Mouse (Mus musculus): ENCODE results near the gene Kif2c. TPM values are rescaled to one million over a fixed set of nuclear protein-coding genes. Genes with fewer than 3 reads are reported as not detected.
A peak's percentile ranks its signal among the peaks of the same experiment; 100 is the strongest.

Kif2c gene
- total and polyA plus RNA-seq, 2 experiments: 0.05 to 0.18 TPM

DNA sequence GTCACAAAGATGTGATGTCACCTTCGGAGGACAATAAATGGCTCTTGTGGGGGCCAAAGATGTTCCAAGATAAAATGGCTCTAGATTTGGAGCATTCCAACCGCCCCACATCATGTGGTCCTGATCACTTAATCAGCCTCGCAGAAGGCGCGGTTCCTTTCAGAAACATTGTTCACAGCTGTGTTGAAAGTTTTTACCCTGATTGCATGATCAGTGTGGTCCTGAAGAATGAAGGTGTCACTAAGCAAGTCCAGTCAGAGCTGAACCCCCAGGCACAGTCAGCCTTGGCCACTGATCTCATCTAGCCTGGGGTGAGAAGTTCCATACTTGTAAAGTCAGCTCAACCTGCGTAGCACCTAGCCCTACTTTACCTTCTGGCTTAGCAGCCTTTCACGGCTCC lies 64.5 kb downstream of the Kif2c start:
- H3K9ac ChIP-seq (ENCODE audit: low read depth, low read length): no peak overlapping the region
- no peak for DNase-seq (ENCODE audit: extremely low read depth, low read depth, low spot score)
- H3K27ac ChIP-seq (replicated peaks; ENCODE audit: insufficient read depth, low read depth, low read length): no peak overlapping the region
- H3K27me3 ChIP-seq (ENCODE audit: control insufficient read depth, insufficient read depth, low read length): no peaks in the 10 kb centered on the region
- H3K4me3 ChIP-seq (ENCODE audit: insufficient read depth, low read depth, low read length): no peak overlapping the region
- no peaks in the 10 kb centered on the region for H3K79me2 ChIP-seq (ENCODE audit: control insufficient read depth, insufficient read depth, low read length)
- TF ChIP-seq POLR2A (IDR thresholded peaks at IDR 0.05; ENCODE audit: extremely low read depth, insufficient read depth, low read length) (no peak), CTCF (IDR thresholded peaks at IDR 0.05; ENCODE audit: low read depth, low read length) (no peak)
- no peaks in the 10 kb centered on the region for H3K36me3 ChIP-seq (ENCODE audit: control insufficient read depth, insufficient read depth, low read length)
- H3K4me1 ChIP-seq (ENCODE audit: control insufficient read depth, insufficient read depth, low read length): 0 out of 2 replicates have a peak, but pooled peaks cover 3% of the 10 kb centered on the region
- 96% methylated on average over 7 of the region's 7 CpGs for WGBS

DNA sequence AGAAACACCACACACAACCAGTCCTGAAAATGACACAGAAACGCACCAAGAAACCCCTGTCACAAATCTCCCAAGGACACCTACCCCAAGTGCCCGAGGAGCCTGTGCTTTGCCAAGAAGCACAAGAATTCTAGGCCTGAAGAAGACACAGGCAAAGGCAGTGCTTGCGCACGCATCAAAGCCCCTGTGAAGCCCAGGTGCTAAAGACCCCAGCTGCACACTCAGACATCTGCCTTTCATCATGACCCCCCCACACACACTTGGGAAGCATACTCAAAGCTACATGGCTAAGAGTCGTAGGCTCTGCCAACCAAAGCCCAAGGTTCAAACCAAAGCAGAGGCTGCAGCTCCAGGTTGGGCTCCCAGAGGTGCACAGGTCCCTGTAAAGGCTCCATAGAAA lies 66.8 kb downstream of the Kif2c start:
- WGBS: 85% methylated on average over 5 of the region's 5 CpGs

DNA sequence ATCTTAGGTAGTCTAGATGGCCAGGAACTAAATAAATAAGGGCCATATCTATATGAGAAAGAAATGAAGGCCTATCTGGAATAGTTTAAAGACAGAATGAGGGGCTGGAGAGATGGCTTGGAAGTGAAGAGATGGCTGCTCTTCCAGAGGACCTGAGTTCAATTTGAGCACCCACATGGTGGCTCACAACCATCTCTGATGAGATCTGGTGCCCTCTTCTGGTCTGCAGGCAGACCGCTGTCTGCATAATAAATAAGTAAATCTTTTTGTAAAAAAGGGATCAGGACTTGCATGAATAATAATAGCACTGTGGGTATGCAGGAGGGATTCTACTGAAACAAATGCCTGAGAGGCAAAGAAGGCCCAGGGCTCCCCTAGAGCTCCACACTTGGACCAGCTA lies 69.2 kb downstream of the Kif2c start:
- DNase-seq (ENCODE audit: extremely low read depth, low read depth, low spot score): no peak
- WGBS: 100% methylated on average over 1 of the region's 1 CpGs
- H3K4me3 ChIP-seq (ENCODE audit: insufficient read depth, low read depth, low read length): no peak overlapping the region
- no peaks in the 10 kb centered on the region for H3K36me3 ChIP-seq (ENCODE audit: control insufficient read depth, insufficient read depth, low read length)
- no peaks in the 10 kb centered on the region for H3K27me3 ChIP-seq (ENCODE audit: control insufficient read depth, insufficient read depth, low read length)
- H3K4me1 ChIP-seq (ENCODE audit: control insufficient read depth, insufficient read depth, low read length): no peaks in the 10 kb centered on the region
- TF ChIP-seq CTCF (IDR thresholded peaks at IDR 0.05; ENCODE audit: low read depth, low read length): 0 out of 2 replicates have a peak, but pooled peaks have one; percentile 0
- no peak for TF ChIP-seq POLR2A (IDR thresholded peaks at IDR 0.05; ENCODE audit: extremely low read depth, insufficient read depth, low read length)
- H3K27ac ChIP-seq (replicated peaks; ENCODE audit: insufficient read depth, low read depth, low read length): no peak overlapping the region
- H3K79me2 ChIP-seq (ENCODE audit: control insufficient read depth, insufficient read depth, low read length): no peaks in the 10 kb centered on the region
- no peak overlapping the region for H3K9ac ChIP-seq (ENCODE audit: low read depth, low read length)

More for the DNA sequence above, 66.8 kb downstream of the Kif2c start:
- Histone ChIP-seq H3K9ac (ENCODE audit: low read depth, low read length) (no peak overlapping the region), H3K27ac (replicated peaks; ENCODE audit: insufficient read depth, low read depth, low read length) (no peak overlapping the region), H3K36me3 (ENCODE audit: control insufficient read depth, insufficient read depth, low read length) (no peaks in the 10 kb centered on the region), H3K4me1 (ENCODE audit: control insufficient read depth, insufficient read depth, low read length) (no peaks in the 10 kb centered on the region), H3K4me3 (ENCODE audit: insufficient read depth, low read depth, low read length) (no peak overlapping the region), H3K27me3 (ENCODE audit: control insufficient read depth, insufficient read depth, low read length) (no peaks in the 10 kb centered on the region), H3K79me2 (ENCODE audit: control insufficient read depth, insufficient read depth, low read length) (no peaks in the 10 kb centered on the region)
- TF ChIP-seq POLR2A (IDR thresholded peaks at IDR 0.05; ENCODE audit: extremely low read depth, insufficient read depth, low read length) (no peak), CTCF (IDR thresholded peaks at IDR 0.05; ENCODE audit: low read depth, low read length) (no peak)
- DNase-seq (ENCODE audit: extremely low read depth, low read depth, low spot score): no peak

DNA sequence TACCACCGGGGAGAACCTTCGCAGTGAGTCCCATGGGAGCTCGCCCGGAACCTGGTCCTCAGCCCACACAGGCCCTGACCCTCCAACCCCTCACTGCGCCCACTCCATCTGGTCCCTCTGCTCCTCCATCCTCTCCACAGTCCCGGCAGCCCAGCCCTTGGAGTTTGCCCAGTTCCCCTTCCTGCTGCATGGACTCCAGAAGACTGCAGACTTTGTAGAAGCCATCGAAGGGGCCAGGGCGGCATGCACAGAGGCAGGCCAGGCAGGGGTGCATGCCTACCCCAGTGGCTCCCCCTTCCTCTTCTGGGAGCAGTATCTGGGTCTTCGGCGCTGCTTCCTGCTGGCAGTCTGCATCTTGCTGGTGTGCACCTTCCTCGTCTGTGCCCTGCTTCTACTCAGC lies 71.5 kb downstream of the Kif2c start:
- Histone ChIP-seq H3K27ac (replicated peaks; ENCODE audit: insufficient read depth, low read depth, low read length) (no peak overlapping the region), H3K36me3 (ENCODE audit: control insufficient read depth, insufficient read depth, low read length) (no peaks in the 10 kb centered on the region), H3K79me2 (ENCODE audit: control insufficient read depth, insufficient read depth, low read length) (no peaks in the 10 kb centered on the region), H3K4me3 (ENCODE audit: insufficient read depth, low read depth, low read length) (no peak overlapping the region), H3K27me3 (ENCODE audit: control insufficient read depth, insufficient read depth, low read length) (no peaks in the 10 kb centered on the region), H3K4me1 (ENCODE audit: control insufficient read depth, insufficient read depth, low read length) (no peaks in the 10 kb centered on the region), H3K9ac (ENCODE audit: low read depth, low read length) (no peak overlapping the region)
- DNase-seq (ENCODE audit: extremely low read depth, low read depth, low spot score): no peak
- TF ChIP-seq CTCF (IDR thresholded peaks at IDR 0.05; ENCODE audit: low read depth, low read length) (no peak), POLR2A (IDR thresholded peaks at IDR 0.05; ENCODE audit: extremely low read depth, insufficient read depth, low read length) (no peak)
- WGBS: 95% methylated on average over 11 of the region's 11 CpGs

DNA sequence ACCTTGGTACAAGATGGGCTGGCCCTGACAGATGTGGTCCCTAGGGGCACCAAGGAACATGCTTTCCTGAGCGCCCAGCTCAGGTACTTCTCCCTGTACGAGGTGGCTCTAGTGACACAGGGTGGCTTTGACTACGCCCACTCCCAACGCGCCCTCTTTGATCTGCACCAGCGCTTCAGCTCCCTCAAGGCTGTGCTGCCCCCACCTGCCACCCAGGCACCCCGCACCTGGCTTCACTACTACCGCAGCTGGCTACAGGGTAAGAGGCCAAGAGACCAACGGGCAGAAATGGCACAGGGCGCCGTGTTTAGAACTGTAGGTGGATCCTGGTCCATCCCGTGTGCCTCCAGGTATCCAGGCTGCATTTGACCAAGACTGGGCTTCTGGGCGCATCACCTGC lies 72.2 kb downstream of the Kif2c start:
- Histone ChIP-seq H3K4me3 (ENCODE audit: insufficient read depth, low read depth, low read length) (no peak overlapping the region), H3K9ac (ENCODE audit: low read depth, low read length) (no peak overlapping the region), H3K36me3 (ENCODE audit: control insufficient read depth, insufficient read depth, low read length) (no peaks in the 10 kb centered on the region), H3K4me1 (ENCODE audit: control insufficient read depth, insufficient read depth, low read length) (no peaks in the 10 kb centered on the region), H3K27me3 (ENCODE audit: control insufficient read depth, insufficient read depth, low read length) (no peaks in the 10 kb centered on the region), H3K27ac (replicated peaks; ENCODE audit: insufficient read depth, low read depth, low read length) (no peak overlapping the region), H3K79me2 (ENCODE audit: control insufficient read depth, insufficient read depth, low read length) (no peaks in the 10 kb centered on the region)
- 88% methylated on average over 13 of the region's 13 CpGs for WGBS
- no peak for DNase-seq (ENCODE audit: extremely low read depth, low read depth, low spot score)
- TF ChIP-seq CTCF (IDR thresholded peaks at IDR 0.05; ENCODE audit: low read depth, low read length): no peak
- TF ChIP-seq POLR2A (IDR thresholded peaks at IDR 0.05; ENCODE audit: extremely low read depth, insufficient read depth, low read length): no peak

Other genes with a start within 250 kb of the Kif2c start
- gene Urod, start 188.2 kb downstream of the Kif2c start, total RNA-seq (2014; rRNA removed): 87.9 and 97.6 TPM in 2 replicates
- 89.0 and 104 TPM in 2 replicates for gene Urod, start 188.2 kb downstream of the Kif2c start, polyA plus RNA-seq (2012; rRNA removed)
- gene Hectd3, start 187.3 kb downstream of the Kif2c start, total RNA-seq (2014; rRNA removed): 22.6 and 23.7 TPM in 2 replicates
- gene Hectd3, start 187.3 kb downstream of the Kif2c start, polyA plus RNA-seq (2012; rRNA removed): 57.6 and 83.2 TPM in 2 replicates
- gene Eif2b3, start 163.2 kb downstream of the Kif2c start, total RNA-seq (2014; rRNA removed): 8.0 and 9.5 TPM in 2 replicates
- 3.9 and 4.5 TPM in 2 replicates for gene Eif2b3, start 163.2 kb downstream of the Kif2c start, polyA plus RNA-seq (2012; rRNA removed)
- 0.18 and 0.34 TPM in 2 replicates for gene Ptch2, start 86.6 kb downstream of the Kif2c start, total RNA-seq (2014; rRNA removed)
- 1.0 and 1.4 TPM in 2 replicates for gene Ptch2, start 86.6 kb downstream of the Kif2c start, polyA plus RNA-seq (2012; rRNA removed)
- gene Btbd19, start 56.9 kb downstream of the Kif2c start, total RNA-seq (2014; rRNA removed): 0.67 and 0.74 TPM in 2 replicates
- 0.86 and 1.8 TPM in 2 replicates for gene Btbd19, start 56.9 kb downstream of the Kif2c start, polyA plus RNA-seq (2012; rRNA removed)
- gene Tctex1d4, start 55.8 kb downstream of the Kif2c start, total RNA-seq (2014; rRNA removed): not detected in 2 replicates
- 0.17 TPM in 1 of 2 replicates, not detected in the other for gene Tctex1d4, start 55.8 kb downstream of the Kif2c start, polyA plus RNA-seq (2012; rRNA removed)
- 10.7 and 19.5 TPM in 2 replicates for gene Plk3, start 48.7 kb downstream of the Kif2c start, total RNA-seq (2014; rRNA removed)
- 21.2 and 31.7 TPM in 2 replicates for gene Plk3, start 48.7 kb downstream of the Kif2c start, polyA plus RNA-seq (2012; rRNA removed)
- gene Rps8, start 26.4 kb downstream of the Kif2c start, total RNA-seq (2014; rRNA removed): 449 and 482 TPM in 2 replicates
- gene Rps8, start 26.4 kb downstream of the Kif2c start, polyA plus RNA-seq (2012; rRNA removed): 311 and 370 TPM in 2 replicates
- 32.1 and 49.6 TPM in 2 replicates for gene Tmem53, start 69.3 kb upstream of the Kif2c start, total RNA-seq (2014; rRNA removed)
- gene Tmem53, start 69.3 kb upstream of the Kif2c start, polyA plus RNA-seq (2012; rRNA removed): 110 and 121 TPM in 2 replicates
- not detected in 2 replicates for gene Armh1, start 69.5 kb upstream of the Kif2c start, total RNA-seq (2014; rRNA removed)
- not detected in 2 replicates for gene Armh1, start 69.5 kb upstream of the Kif2c start, polyA plus RNA-seq (2012; rRNA removed)